Mouse (Mus musculus): ENCODE measurements at regions not wholly inside any gene's neighbourhood (a gene's known extent, or its start where the extent isn't known, plus 50 kb on each side); places are given as distances from the start of the nearest gene placed in this dataset.

- H3K27me3 ChIP-seq (ENCODE audit: control insufficient read depth, insufficient read depth, low read length, poor library complexity, severe bottlenecking) = no peaks in the 10 kb centered on the region
- DNase-seq (ENCODE audit: low read depth, low spot score) = no peak
Observed at GRCm38 (mm10) chr15:61453656-61454349, 531.0 kb upstream of the A1bg start.

GRCm38 (mm10) chr15:61450217-61450616 is 527.4 kb upstream of the A1bg start:
- no peaks in the 10 kb centered on the region for H3K36me3 ChIP-seq (ENCODE audit: control insufficient read depth, insufficient read depth, low read length, poor library complexity, severe bottlenecking)

More at GRCm38 (mm10) chr15:61453656-61454349, 531.0 kb upstream of the A1bg start:
- H3K36me3 ChIP-seq (ENCODE audit: control insufficient read depth, insufficient read depth, low read length, poor library complexity, severe bottlenecking) = no peaks in the 10 kb centered on the region

GRCm38 (mm10) chr15:61448482-61448881 is 525.7 kb upstream of the A1bg start:
- DNase-seq (ENCODE audit: low read depth, low spot score) = no peak
- Histone ChIP-seq H3K27me3 (ENCODE audit: control insufficient read depth, insufficient read depth, low read length, poor library complexity, severe bottlenecking) (no peaks in the 10 kb centered on the region), H3K36me3 (ENCODE audit: control insufficient read depth, insufficient read depth, low read length, poor library complexity, severe bottlenecking) (no peaks in the 10 kb centered on the region)

More at GRCm38 (mm10) chr15:61450217-61450616, 527.4 kb upstream of the A1bg start:
- no peak for DNase-seq (ENCODE audit: low read depth, low spot score)
- H3K27me3 ChIP-seq (ENCODE audit: control insufficient read depth, insufficient read depth, low read length, poor library complexity, severe bottlenecking) = no peaks in the 10 kb centered on the region

GRCm38 (mm10) chr15:61446053-61446840 is 523.4 kb upstream of the A1bg start:
- Histone ChIP-seq H3K27me3 (ENCODE audit: control insufficient read depth, insufficient read depth, low read length, poor library complexity, severe bottlenecking) (no peaks in the 10 kb centered on the region), H3K36me3 (ENCODE audit: control insufficient read depth, insufficient read depth, low read length, poor library complexity, severe bottlenecking) (no peaks in the 10 kb centered on the region)
- no peak for DNase-seq (ENCODE audit: low read depth, low spot score)

GRCm38 (mm10) chr15:61441734-61442398 is 519.1 kb upstream of the A1bg start:
- Histone ChIP-seq H3K27me3 (ENCODE audit: control insufficient read depth, insufficient read depth, low read length, poor library complexity, severe bottlenecking) (no peaks in the 10 kb centered on the region), H3K36me3 (ENCODE audit: control insufficient read depth, insufficient read depth, low read length, poor library complexity, severe bottlenecking) (no peaks in the 10 kb centered on the region)
- DNase-seq (ENCODE audit: low read depth, low spot score) = peak; percentile 91

GRCm38 (mm10) chr15:61441012-61441411 is 518.2 kb upstream of the A1bg start:
- Histone ChIP-seq H3K36me3 (ENCODE audit: control insufficient read depth, insufficient read depth, low read length, poor library complexity, severe bottlenecking) (no peaks in the 10 kb centered on the region), H3K27me3 (ENCODE audit: control insufficient read depth, insufficient read depth, low read length, poor library complexity, severe bottlenecking) (no peaks in the 10 kb centered on the region)
- peak; percentile 43 for DNase-seq (ENCODE audit: low read depth, low spot score)

- Histone ChIP-seq H3K27me3 (ENCODE audit: control insufficient read depth, insufficient read depth, low read length, poor library complexity, severe bottlenecking) (no peaks in the 10 kb centered on the region), H3K36me3 (ENCODE audit: control insufficient read depth, insufficient read depth, low read length, poor library complexity, severe bottlenecking) (no peaks in the 10 kb centered on the region)
- peak; percentile 26 for DNase-seq (ENCODE audit: low read depth, low spot score)
Observed at GRCm38 (mm10) chr15:61440284-61440683, 517.5 kb upstream of the A1bg start.

- Histone ChIP-seq H3K27me3 (ENCODE audit: control insufficient read depth, insufficient read depth, low read length, poor library complexity, severe bottlenecking) (no peaks in the 10 kb centered on the region), H3K36me3 (ENCODE audit: control insufficient read depth, insufficient read depth, low read length, poor library complexity, severe bottlenecking) (no peaks in the 10 kb centered on the region)
- peak; percentile 69 for DNase-seq (ENCODE audit: low read depth, low spot score)
Observed at GRCm38 (mm10) chr15:61439623-61440170, 516.9 kb upstream of the A1bg start.

GRCm38 (mm10) chr15:61428818-61429415 is 506.1 kb upstream of the A1bg start:
- Histone ChIP-seq H3K27me3 (ENCODE audit: control insufficient read depth, insufficient read depth, low read length, poor library complexity, severe bottlenecking) (no peaks in the 10 kb centered on the region), H3K36me3 (ENCODE audit: control insufficient read depth, insufficient read depth, low read length, poor library complexity, severe bottlenecking) (no peaks in the 10 kb centered on the region)
- DNase-seq (ENCODE audit: low read depth, low spot score) = no peak

- DNase-seq (ENCODE audit: low read depth, low spot score) = no peak
- Histone ChIP-seq H3K27me3 (ENCODE audit: control insufficient read depth, insufficient read depth, low read length, poor library complexity, severe bottlenecking) (no peaks in the 10 kb centered on the region), H3K36me3 (ENCODE audit: control insufficient read depth, insufficient read depth, low read length, poor library complexity, severe bottlenecking) (no peaks in the 10 kb centered on the region)
Observed at GRCm38 (mm10) chr15:61422989-61423388, 500.2 kb upstream of the A1bg start.

GRCm38 (mm10) chr15:61417506-61417905 is 494.7 kb upstream of the A1bg start:
- Histone ChIP-seq H3K27me3 (ENCODE audit: control insufficient read depth, insufficient read depth, low read length, poor library complexity, severe bottlenecking) (no peaks in the 10 kb centered on the region), H3K36me3 (ENCODE audit: control insufficient read depth, insufficient read depth, low read length, poor library complexity, severe bottlenecking) (no peaks in the 10 kb centered on the region)
- DNase-seq (ENCODE audit: low read depth, low spot score) = no peak

GRCm38 (mm10) chr15:61416841-61417240 is 494.0 kb upstream of the A1bg start:
- no peaks in the 10 kb centered on the region for H3K36me3 ChIP-seq (ENCODE audit: control insufficient read depth, insufficient read depth, low read length, poor library complexity, severe bottlenecking)
- DNase-seq (ENCODE audit: low read depth, low spot score) = no peak

GRCm38 (mm10) chr15:61415626-61416025 is 492.8 kb upstream of the A1bg start:
- H3K27me3 ChIP-seq (ENCODE audit: control insufficient read depth, insufficient read depth, low read length, poor library complexity, severe bottlenecking) = no peaks in the 10 kb centered on the region
- H3K36me3 ChIP-seq (ENCODE audit: control insufficient read depth, insufficient read depth, low read length, poor library complexity, severe bottlenecking) = no peaks in the 10 kb centered on the region
- peak; percentile 73 for DNase-seq (ENCODE audit: low read depth, low spot score)

More at GRCm38 (mm10) chr15:61416841-61417240, 494.0 kb upstream of the A1bg start:
- no peaks in the 10 kb centered on the region for H3K27me3 ChIP-seq (ENCODE audit: control insufficient read depth, insufficient read depth, low read length, poor library complexity, severe bottlenecking)

- H3K36me3 ChIP-seq (ENCODE audit: control insufficient read depth, insufficient read depth, low read length, poor library complexity, severe bottlenecking) = no peaks in the 10 kb centered on the region
- H3K27me3 ChIP-seq (ENCODE audit: control insufficient read depth, insufficient read depth, low read length, poor library complexity, severe bottlenecking) = no peaks in the 10 kb centered on the region
- peak; percentile 54 for DNase-seq (ENCODE audit: low read depth, low spot score)
Observed at GRCm38 (mm10) chr15:61411821-61412220, 489.0 kb upstream of the A1bg start.

All from splenic B cell, adult 2 months (primary cell).